Mouse (Mus musculus) adrenal gland, postnatal 36 days (tissue): ENCODE measurements around the gene Greb1. TPM values are rescaled to one million over a fixed set of nuclear protein-coding genes. Genes with fewer than 3 reads are reported as not detected.

Experiments
- DNase-seq, 2 experiments: peaks; one replicate each; pipeline ENCODE4 v3.0.0; 2021; ENCODE audit warnings: mixed read lengths in 1 of 2
- total RNA-seq, 2 experiments: library from RNA; stranded (reverse); gene quantifications; 2 replicates each; pipeline ENCODE4 v1.2.3; 2021

Gene Greb1
- total RNA-seq, 2 experiments from 2014 or later: 29.2 to 77.1 TPM

- DNase-seq: peak in 1 of 2 experiments; percentile 53
Measured at GRCm38 (mm10) chr12:16808045-16808444, 7.4 kb upstream of the Greb1 start.

GRCm38 (mm10) chr12:16805511-16805910, 4.8 kb upstream of the Greb1 start:
- DNase-seq: peak; percentile 86 to 90

DNA sequence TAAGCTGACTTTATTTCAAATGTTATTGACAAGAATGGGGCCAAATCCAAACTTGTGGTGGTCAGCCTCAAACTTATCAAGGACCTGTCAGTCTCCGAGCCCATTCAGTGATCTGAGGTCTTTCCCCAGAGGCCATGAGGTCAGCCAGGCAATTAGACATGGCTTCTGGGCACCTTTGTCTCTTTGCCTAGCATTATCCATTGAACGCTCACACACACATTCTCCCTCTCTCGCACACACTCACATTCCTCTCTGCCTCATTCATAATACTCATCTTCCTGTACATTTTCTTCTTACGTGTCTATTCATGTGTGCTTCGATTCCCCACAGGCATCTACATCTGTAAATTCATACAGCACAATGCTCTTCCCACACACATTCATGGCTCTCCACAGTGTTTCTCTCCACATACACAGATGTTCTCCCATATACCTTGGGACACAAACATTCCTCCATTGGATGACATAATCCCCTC, 3.3 kb upstream of the Greb1 start:
- DNase-seq: no peak

DNA sequence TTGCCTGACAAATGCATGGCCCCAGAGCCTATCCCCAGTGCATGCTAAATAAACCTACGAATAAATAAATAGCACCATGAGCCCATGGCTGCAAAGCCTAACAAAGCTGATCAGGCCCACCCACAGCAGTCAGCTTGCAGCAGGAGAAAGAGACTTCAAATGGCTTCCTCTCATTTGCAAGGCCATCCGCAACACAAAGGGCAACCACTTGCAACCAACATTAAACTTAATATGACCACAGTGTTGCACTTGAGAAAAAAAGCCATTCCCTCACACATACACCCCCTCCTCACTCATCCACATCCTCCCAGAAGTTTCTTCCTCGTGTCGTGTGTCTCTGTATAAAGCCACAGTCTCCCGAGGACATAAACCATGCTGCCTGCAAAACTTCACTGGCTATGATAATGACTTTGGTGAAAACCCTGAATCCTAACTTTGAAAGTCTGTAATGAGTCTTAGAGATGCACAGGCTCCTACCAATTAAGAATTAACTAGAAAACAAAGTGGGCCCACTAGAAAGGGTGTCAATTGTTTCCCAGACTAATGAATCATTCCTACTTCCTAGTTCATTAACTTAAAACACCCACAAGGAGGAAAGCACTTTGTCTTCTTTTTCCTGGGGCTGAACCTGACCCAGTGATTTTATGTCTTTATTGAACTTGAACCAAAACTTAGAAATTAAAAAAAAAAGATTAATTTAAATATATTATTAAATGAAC, 2.7 kb upstream of the Greb1 start:
- no peak for DNase-seq

- no peak for DNase-seq
Measured at GRCm38 (mm10) chr12:16800959-16801315, 251 bp upstream of the Greb1 start.

DNA sequence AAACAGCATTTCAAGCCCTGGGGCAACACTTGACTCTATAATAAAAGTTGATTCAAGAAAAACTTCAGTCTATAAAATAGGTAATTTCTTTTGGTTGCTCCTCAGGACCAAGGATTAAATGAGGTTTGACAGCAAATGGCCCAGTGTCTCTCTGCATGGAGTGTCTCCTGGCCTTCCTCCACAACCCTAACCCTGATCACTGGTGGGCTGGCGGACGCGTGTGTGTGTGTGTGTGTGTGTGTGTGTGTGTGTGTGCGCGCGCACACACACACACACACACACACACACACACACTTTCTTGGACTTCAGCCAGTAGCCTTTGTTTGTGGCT, 793 bp downstream of the Greb1 start:
- no peak for DNase-seq

GRCm38 (mm10) chr12:16798894-16799293, 1.8 kb downstream of the Greb1 start:
- no peak for DNase-seq

DNA sequence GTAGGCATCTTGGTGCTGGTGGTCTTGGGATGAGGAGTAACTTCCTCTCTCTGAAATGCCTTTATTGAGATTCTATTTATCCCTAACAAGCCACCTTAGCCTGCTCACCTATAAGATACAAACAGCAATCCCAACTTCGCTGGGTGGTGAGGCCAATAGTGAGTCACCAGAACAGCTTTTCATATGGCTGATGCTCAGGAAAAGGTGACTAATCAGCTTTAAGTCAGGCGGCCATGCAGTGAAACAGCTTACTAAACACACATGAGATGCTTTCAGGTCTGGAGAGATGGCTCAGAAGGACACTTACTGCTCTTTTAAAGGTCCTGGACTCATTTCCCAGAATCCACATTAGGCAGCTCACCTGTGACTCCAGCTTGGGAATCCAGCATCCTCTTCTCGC, 4.9 kb downstream of the Greb1 start:
- no peak for DNase-seq

GRCm38 (mm10) chr12:16793371-16793770, 7.3 kb downstream of the Greb1 start:
- no peak for DNase-seq

GRCm38 (mm10) chr12:16790456-16790855, 10.2 kb downstream of the Greb1 start:
- peak in 1 of 2 experiments; percentile 48 for DNase-seq

GRCm38 (mm10) chr12:16789756-16790155, 10.9 kb downstream of the Greb1 start:
- DNase-seq: no peak

- no peak for DNase-seq
Measured at GRCm38 (mm10) chr12:16789199-16789598, 11.5 kb downstream of the Greb1 start.

DNA sequence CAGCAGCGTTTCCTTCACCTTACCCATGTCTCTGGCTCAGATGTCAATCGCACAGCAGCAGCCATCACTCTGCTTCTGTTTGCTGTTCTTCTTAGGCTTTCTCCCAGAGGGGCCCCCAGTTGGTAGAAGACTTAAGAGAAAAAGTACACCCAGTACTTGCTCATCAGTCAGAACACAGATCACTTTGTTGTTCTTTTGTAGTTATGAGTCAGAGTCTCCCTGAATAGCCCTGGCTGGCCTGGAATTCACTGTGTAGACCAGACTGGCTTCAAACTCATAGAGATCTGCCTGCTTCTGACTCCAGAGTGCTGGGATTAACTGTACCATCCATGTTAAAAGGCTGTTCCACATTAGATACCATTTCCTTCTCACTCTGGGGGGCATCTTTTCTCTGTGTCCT, 12.1 kb downstream of the Greb1 start:
- DNase-seq: no peak

- no peak for DNase-seq
Measured at GRCm38 (mm10) chr12:16781034-16781746, 19.5 kb downstream of the Greb1 start.

DNA sequence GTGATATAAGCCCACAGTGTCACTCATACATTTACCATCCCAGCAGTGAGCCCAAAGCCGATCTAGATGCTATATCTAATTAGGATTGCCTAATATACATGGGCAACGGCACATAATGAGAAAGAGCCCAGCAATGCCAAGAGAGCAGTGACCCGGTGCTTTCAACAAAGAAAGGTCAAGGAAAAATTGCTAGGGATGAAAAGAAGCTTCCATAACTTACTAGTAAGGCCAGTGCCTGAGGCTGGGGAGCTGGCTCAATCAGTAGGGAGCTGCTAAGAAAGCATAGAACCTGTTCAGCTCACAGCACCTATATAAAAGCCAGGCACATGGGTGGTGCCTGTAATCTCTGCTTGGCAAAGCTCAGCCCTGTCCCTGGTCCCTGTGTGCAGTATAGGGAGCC, 20.4 kb downstream of the Greb1 start:
- no peak for DNase-seq

- DNase-seq: no peak
Measured at GRCm38 (mm10) chr12:16779165-16779564, 21.5 kb downstream of the Greb1 start.

DNA sequence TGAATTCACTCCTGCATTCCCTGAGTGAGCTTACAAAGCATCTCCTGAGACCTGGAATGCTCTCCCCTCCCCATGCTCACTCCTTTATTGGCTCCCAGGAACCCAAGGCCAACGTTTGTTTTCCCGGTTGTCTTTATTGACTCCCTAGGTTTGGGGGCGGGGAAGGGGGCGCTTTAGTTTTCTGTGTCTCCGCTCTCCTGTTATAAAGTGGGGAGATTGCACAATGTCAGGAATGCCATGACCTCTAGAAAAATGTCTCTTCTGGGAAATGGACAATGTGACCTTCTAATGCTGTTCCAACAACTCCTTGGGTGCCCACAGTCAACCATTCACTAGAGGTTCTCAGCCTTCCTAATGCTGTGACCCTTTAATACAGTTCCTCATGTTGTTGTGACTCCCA, 22.2 kb downstream of the Greb1 start:
- DNase-seq: no peak

GRCm38 (mm10) chr12:16775351-16775750, 25.3 kb downstream of the Greb1 start:
- no peak for DNase-seq

- no peak for DNase-seq
Measured at GRCm38 (mm10) chr12:16774605-16775004, 26.1 kb downstream of the Greb1 start.

- no peak for DNase-seq
Measured at GRCm38 (mm10) chr12:16769601-16770165, 31.0 kb downstream of the Greb1 start.

- no peak for DNase-seq
Measured at GRCm38 (mm10) chr12:16768711-16769110, 32.0 kb downstream of the Greb1 start.

DNA sequence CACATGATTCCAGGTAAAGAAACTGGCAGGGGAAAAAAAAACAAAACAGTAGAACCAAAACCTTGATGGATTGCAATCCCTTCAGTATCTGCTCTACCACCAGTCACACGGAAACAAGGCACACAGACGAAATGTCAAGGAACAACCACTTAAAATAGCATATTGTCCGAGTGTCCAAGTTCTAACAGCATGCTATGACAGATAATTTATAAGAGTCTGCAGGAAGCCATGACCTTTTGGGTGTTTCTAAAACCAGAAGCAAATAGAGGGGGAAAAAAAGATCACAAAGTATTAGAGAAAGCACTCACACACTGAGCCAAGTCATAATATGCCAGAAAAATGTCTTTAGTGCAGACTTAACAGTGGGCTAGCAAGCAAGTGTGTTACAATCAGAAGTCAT, 32.4 kb downstream of the Greb1 start:
- DNase-seq: no peak

- peak; percentile 78 to 82 for DNase-seq
Measured at GRCm38 (mm10) chr12:16764776-16765445, 35.8 kb downstream of the Greb1 start.
